Mouse (Mus musculus): ENCODE data around the gene Ptprm.

DNA sequence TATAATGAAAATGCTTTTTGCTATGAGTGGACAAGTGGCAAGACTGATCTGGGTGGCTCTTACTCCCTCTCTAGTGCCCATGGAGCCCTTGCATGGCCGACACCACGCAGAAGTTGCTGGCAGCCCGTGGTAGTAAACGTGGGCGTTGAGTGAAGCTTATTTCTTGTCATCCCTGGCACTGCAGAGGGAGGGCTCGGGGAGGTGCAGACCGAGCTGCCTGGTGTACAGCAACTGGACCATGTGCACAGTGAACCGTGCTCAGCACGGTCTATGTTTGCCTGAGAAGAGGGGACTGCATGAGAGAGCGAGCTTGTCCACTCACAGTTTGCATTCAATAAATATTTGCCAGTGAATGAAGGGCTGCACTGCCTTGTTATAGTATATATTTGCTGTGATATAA is 591.5 kb downstream of the Ptprm start:
- TF ChIP-seq SIN3A (IDR thresholded peaks at IDR 0.05; ENCODE audit: low read length) (no peak), BHLHE40 (IDR thresholded peaks at IDR 0.05; ENCODE audit: borderline replicate concordance, low read depth, low read length) (no peak), POLR2A (IDR thresholded peaks at IDR 0.05; ENCODE audit: control insufficient read depth in 1 of 2, insufficient read depth in 1 of 2, low read depth in 1 of 2, low read length in 2 of 2, poor library complexity in 1 of 2) (no peak), EP300 (IDR thresholded peaks at IDR 0.05; ENCODE audit: low read depth in 1 of 2, low read length in 2 of 2) (no peak)
